Mouse (Mus musculus): Measurements from ENCODE around the gene Tmem186. TPM values are rescaled to one million over a fixed set of nuclear protein-coding genes. Genes with fewer than 3 reads are reported as not detected.

Tmem186 gene
- polyA plus RNA-seq, 1 experiment from 2014 or later = 16.8 TPM

DNA sequence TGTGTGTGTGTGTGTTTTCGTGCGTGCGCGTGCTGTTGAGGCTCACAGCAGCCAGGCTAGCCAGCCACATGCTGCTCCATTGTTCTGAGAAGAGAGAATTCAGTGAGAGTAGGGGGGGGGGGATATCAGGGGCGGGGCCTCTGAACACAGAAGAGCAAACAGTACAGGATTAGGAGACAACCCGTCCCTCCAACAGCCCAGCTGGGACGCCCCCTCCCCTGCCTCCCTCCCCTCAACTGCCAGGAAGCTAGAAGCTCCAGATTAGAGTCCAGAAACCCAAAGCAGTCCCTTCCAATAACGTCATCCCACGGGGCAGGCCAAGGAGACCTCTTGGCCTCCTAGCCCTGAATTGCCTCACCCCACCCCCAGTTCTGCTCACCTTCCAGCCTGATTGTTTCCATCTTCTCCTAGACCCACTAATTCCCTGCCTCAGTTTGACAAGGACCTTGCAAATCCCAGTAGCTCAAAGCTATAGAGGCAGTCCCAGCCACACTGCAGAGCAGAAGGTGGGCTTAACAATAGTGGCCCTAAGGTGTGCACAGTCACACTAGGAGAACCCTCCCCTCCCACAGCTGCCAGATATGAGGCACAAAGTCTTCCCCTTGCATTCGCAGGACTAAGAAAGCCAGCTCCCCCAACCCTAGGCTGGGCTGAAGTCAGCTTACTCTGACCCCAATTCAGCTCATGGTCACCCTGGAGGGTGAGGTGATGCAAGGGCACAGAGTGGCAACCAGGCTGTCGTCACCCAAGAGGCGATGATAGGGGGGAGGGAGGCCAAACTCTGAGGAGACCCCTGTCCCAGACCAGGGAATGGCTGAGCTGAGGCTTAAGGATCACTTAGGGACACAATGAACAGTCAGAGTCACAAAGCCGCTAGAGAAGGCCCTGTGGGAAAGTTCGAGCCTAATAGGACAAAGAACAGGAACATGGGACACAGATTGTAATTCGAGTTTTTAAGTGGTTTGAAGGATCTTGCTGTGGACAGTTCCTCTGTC is 32.8 kb upstream of the Tmem186 start:
- peak; percentile 67 for DNase-seq (ENCODE audit: low spot score)
- 7% methylated on average over 13 of the region's 15 CpGs for WGBS
- H3K9ac ChIP-seq (ENCODE audit: low read length) = peak overlapping the region; percentile 61
- 0 out of 2 replicates have a peak, but pooled peaks have one; percentile 1 for ATAC-seq (replicated peaks; ENCODE audit: low FRiP score, low TSS enrichment, low read depth)
- peak overlapping the region; percentile 58 for H3K4me2 ChIP-seq (ENCODE audit: low read length)
- no peaks in the 10 kb centered on the region for H3K9me3 ChIP-seq (ENCODE audit: control insufficient read depth, low read length)
- peaks cover 28% of the 10 kb centered on the region for H3K4me1 ChIP-seq (replicated peaks; ENCODE audit: control insufficient read depth, insufficient read depth, low read length)
- peak overlapping the region; percentile 57 for H3K4me3 ChIP-seq (ENCODE audit: low read depth, low read length)
- no peak overlapping the region for H3K27ac ChIP-seq (ENCODE audit: low read depth)
- no peaks in the 10 kb centered on the region for H3K27me3 ChIP-seq (replicated peaks; ENCODE audit: control insufficient read depth, insufficient read depth, low read length)
- 0 out of 2 replicates have a peak, but pooled peaks cover 4% of the 10 kb centered on the region for H3K36me3 ChIP-seq (ENCODE audit: control insufficient read depth, insufficient read depth, low read length)

- H3K9ac ChIP-seq (ENCODE audit: low read length) = 0 out of 2 replicates have a peak overlapping the region, but pooled peaks have one; percentile 61
- no peak overlapping the region for H3K27ac ChIP-seq (ENCODE audit: low read depth)
- no peak for ATAC-seq (replicated peaks; ENCODE audit: low FRiP score, low TSS enrichment, low read depth)
- H3K9me3 ChIP-seq (ENCODE audit: control insufficient read depth, low read length) = no peaks in the 10 kb centered on the region
- H3K36me3 ChIP-seq (ENCODE audit: control insufficient read depth, insufficient read depth, low read length) = peaks cover 4% of the 10 kb centered on the region; the same call in 1 of the 2 replicates
- no peak overlapping the region for H3K4me3 ChIP-seq (ENCODE audit: low read depth, low read length)
- no peaks in the 10 kb centered on the region for H3K27me3 ChIP-seq (replicated peaks; ENCODE audit: control insufficient read depth, insufficient read depth, low read length)
- WGBS = 61% methylated on average over 5 of the region's 5 CpGs
- H3K4me2 ChIP-seq (ENCODE audit: low read length) = peak overlapping the region; percentile 58
- DNase-seq (ENCODE audit: low spot score) = no peak
- H3K4me1 ChIP-seq (replicated peaks; ENCODE audit: control insufficient read depth, insufficient read depth, low read length) = peaks cover 28% of the 10 kb centered on the region
Measured at GRCm38 (mm10) chr16:8669432-8669831, 31.9 kb upstream of the Tmem186 start.

- no peak overlapping the region for H3K4me3 ChIP-seq (ENCODE audit: low read depth, low read length)
- H3K9ac ChIP-seq (ENCODE audit: low read length) = no peak overlapping the region
- no peaks in the 10 kb centered on the region for H3K27me3 ChIP-seq (replicated peaks; ENCODE audit: control insufficient read depth, insufficient read depth, low read length)
- no peak overlapping the region for H3K27ac ChIP-seq (ENCODE audit: low read depth)
- H3K4me1 ChIP-seq (replicated peaks; ENCODE audit: control insufficient read depth, insufficient read depth, low read length) = peaks cover 28% of the 10 kb centered on the region
- DNase-seq (ENCODE audit: low spot score) (no peak), ATAC-seq (replicated peaks; ENCODE audit: low FRiP score, low TSS enrichment, low read depth) (no peak)
- H3K9me3 ChIP-seq (ENCODE audit: control insufficient read depth, low read length) = no peaks in the 10 kb centered on the region
- H3K36me3 ChIP-seq (ENCODE audit: control insufficient read depth, insufficient read depth, low read length) = peaks cover 9% of the 10 kb centered on the region
- H3K4me2 ChIP-seq (ENCODE audit: low read length) = no peak overlapping the region
- 75% methylated on average over 2 of the region's 2 CpGs for WGBS
Measured at GRCm38 (mm10) chr16:8668386-8668785, 30.9 kb upstream of the Tmem186 start.

- Histone ChIP-seq H3K27ac (ENCODE audit: low read depth) (no peak overlapping the region), H3K4me2 (ENCODE audit: low read length) (no peak overlapping the region), H3K9me3 (ENCODE audit: control insufficient read depth, low read length) (no peaks in the 10 kb centered on the region), H3K4me3 (ENCODE audit: low read depth, low read length) (no peak overlapping the region), H3K36me3 (ENCODE audit: control insufficient read depth, insufficient read depth, low read length) (peaks cover 15% of the 10 kb centered on the region), H3K4me1 (replicated peaks; ENCODE audit: control insufficient read depth, insufficient read depth, low read length) (peaks cover 28% of the 10 kb centered on the region), H3K9ac (ENCODE audit: low read length) (no peak overlapping the region), H3K27me3 (replicated peaks; ENCODE audit: control insufficient read depth, insufficient read depth, low read length) (no peaks in the 10 kb centered on the region)
- DNase-seq (ENCODE audit: low spot score) (no peak), ATAC-seq (replicated peaks; ENCODE audit: low FRiP score, low TSS enrichment, low read depth) (no peak)
- 71% methylated on average over 4 of the region's 4 CpGs for WGBS
Measured at GRCm38 (mm10) chr16:8667814-8668213, 30.3 kb upstream of the Tmem186 start.

DNA sequence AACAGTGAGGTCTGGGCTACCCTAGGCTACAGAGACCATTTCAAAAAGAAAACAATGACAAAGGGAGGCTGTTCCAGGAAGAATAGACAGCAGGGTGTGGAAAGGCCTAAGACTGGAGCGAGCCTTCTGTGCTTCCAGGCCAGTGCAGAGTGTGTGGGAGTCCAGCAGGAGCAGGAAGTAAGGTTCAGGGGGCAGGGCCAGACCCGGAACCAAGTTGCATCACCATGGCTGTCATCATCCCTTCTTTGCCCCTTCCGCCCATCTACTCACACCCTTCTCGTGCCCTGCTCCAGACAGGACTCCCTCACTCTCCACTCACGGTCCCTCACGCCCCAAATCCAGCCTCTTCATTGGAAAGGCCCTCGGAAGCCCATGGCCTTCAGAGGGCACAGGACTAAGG is 29.7 kb upstream of the Tmem186 start:
- Histone ChIP-seq H3K27ac (ENCODE audit: low read depth) (no peak overlapping the region), H3K36me3 (ENCODE audit: control insufficient read depth, insufficient read depth, low read length) (peaks cover 20% of the 10 kb centered on the region), H3K9ac (ENCODE audit: low read length) (no peak overlapping the region), H3K27me3 (replicated peaks; ENCODE audit: control insufficient read depth, insufficient read depth, low read length) (no peaks in the 10 kb centered on the region), H3K4me1 (replicated peaks; ENCODE audit: control insufficient read depth, insufficient read depth, low read length) (peaks cover 28% of the 10 kb centered on the region), H3K4me2 (ENCODE audit: low read length) (no peak overlapping the region), H3K9me3 (ENCODE audit: control insufficient read depth, low read length) (no peaks in the 10 kb centered on the region), H3K4me3 (ENCODE audit: low read depth, low read length) (no peak overlapping the region)
- ATAC-seq (replicated peaks; ENCODE audit: low FRiP score, low TSS enrichment, low read depth) = no peak
- 78% methylated on average over 7 of the region's 7 CpGs for WGBS
- no peak for DNase-seq (ENCODE audit: low spot score)

- Histone ChIP-seq H3K4me1 (replicated peaks; ENCODE audit: control insufficient read depth, insufficient read depth, low read length) (peaks cover 28% of the 10 kb centered on the region), H3K9ac (ENCODE audit: low read length) (no peak overlapping the region), H3K27ac (ENCODE audit: low read depth) (no peak overlapping the region), H3K4me3 (ENCODE audit: low read depth, low read length) (no peak overlapping the region), H3K27me3 (replicated peaks; ENCODE audit: control insufficient read depth, insufficient read depth, low read length) (no peaks in the 10 kb centered on the region), H3K36me3 (ENCODE audit: control insufficient read depth, insufficient read depth, low read length) (peaks cover 28% of the 10 kb centered on the region), H3K4me2 (ENCODE audit: low read length) (no peak overlapping the region), H3K9me3 (ENCODE audit: control insufficient read depth, low read length) (no peaks in the 10 kb centered on the region)
- DNase-seq (ENCODE audit: low spot score) (no peak), ATAC-seq (replicated peaks; ENCODE audit: low FRiP score, low TSS enrichment, low read depth) (no peak)
- WGBS = 48% methylated on average over 2 of the region's 2 CpGs
Measured at GRCm38 (mm10) chr16:8666452-8666851, 28.9 kb upstream of the Tmem186 start.

DNA sequence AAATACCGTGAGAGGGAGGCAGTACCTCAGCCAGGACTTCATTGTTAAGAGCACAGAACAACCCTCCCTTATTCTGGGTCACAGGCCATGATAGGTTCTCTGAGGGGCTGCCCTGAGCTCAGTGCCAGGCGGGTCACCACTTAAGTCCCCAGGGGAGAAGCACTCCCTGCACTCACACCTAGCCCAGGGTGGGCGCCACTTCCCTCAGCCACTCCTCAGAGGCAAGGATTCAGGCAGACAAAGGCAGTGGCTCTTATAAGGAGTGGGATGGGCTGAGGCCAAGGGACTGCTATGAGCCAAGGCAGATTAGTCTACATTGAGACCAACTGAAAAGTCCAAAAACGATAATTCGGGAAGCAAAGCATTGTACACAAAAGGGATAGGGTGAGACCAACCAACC is 27.9 kb upstream of the Tmem186 start:
- H3K36me3 ChIP-seq (ENCODE audit: control insufficient read depth, insufficient read depth, low read length) = peaks cover 35% of the 10 kb centered on the region
- WGBS = 81% methylated on average over 5 of the region's 5 CpGs
- H3K4me1 ChIP-seq (replicated peaks; ENCODE audit: control insufficient read depth, insufficient read depth, low read length) = peaks cover 23% of the 10 kb centered on the region
- ATAC-seq (replicated peaks; ENCODE audit: low FRiP score, low TSS enrichment, low read depth) = no peak
- no peak overlapping the region for H3K9ac ChIP-seq (ENCODE audit: low read length)
- H3K9me3 ChIP-seq (ENCODE audit: control insufficient read depth, low read length) = no peaks in the 10 kb centered on the region
- no peak for DNase-seq (ENCODE audit: low spot score)
- no peak overlapping the region for H3K4me2 ChIP-seq (ENCODE audit: low read length)
- no peaks in the 10 kb centered on the region for H3K27me3 ChIP-seq (replicated peaks; ENCODE audit: control insufficient read depth, insufficient read depth, low read length)
- H3K27ac ChIP-seq (ENCODE audit: low read depth) = no peak overlapping the region
- H3K4me3 ChIP-seq (ENCODE audit: low read depth, low read length) = no peak overlapping the region

- no peak overlapping the region for H3K27ac ChIP-seq (ENCODE audit: low read depth)
- WGBS = 86% methylated on average over 24 of the region's 24 CpGs
Measured at GRCm38 (mm10) chr16:8663606-8664539, 26.4 kb upstream of the Tmem186 start.

More at GRCm38 (mm10) chr16:8663606-8664539, 26.4 kb upstream of the Tmem186 start:
- H3K4me3 ChIP-seq (ENCODE audit: low read depth, low read length) = no peak overlapping the region
- DNase-seq (ENCODE audit: low spot score) (no peak), ATAC-seq (replicated peaks; ENCODE audit: low FRiP score, low TSS enrichment, low read depth) (no peak)
- H3K27me3 ChIP-seq (replicated peaks; ENCODE audit: control insufficient read depth, insufficient read depth, low read length) = no peaks in the 10 kb centered on the region
- no peak overlapping the region for H3K4me2 ChIP-seq (ENCODE audit: low read length)
- peaks cover 11% of the 10 kb centered on the region for H3K4me1 ChIP-seq (replicated peaks; ENCODE audit: control insufficient read depth, insufficient read depth, low read length)
- H3K9ac ChIP-seq (ENCODE audit: low read length) = no peak overlapping the region
- no peaks in the 10 kb centered on the region for H3K9me3 ChIP-seq (ENCODE audit: control insufficient read depth, low read length)
- peaks cover 42% of the 10 kb centered on the region for H3K36me3 ChIP-seq (ENCODE audit: control insufficient read depth, insufficient read depth, low read length)
